Mouse (Mus musculus) myocyte (in vitro differentiated cells): ENCODE results near the gene Mtif2. TPM values are rescaled to one million over a fixed set of nuclear protein-coding genes. Genes with fewer than 3 reads are reported as not detected.
A peak's percentile ranks its signal among the peaks of the same experiment; 100 is the strongest.
"Not testable (repeated sequence)": the region's sequence is repeated elsewhere in the genome, so short reads cannot be mapped to it uniquely, and the experiment has no call there.

Experiments used
- H3K27me3 ChIP-seq: one replicate; pipeline ENCODE4 v1.6.1; 2011; ENCODE audit not compliant: control insufficient read depth, insufficient read depth, insufficient read length
- H3K36me3 ChIP-seq: one replicate; pipeline ENCODE4 v1.6.1; 2011; ENCODE audit not compliant: control insufficient read depth, insufficient read depth
- H3K4me2 ChIP-seq: one replicate; pipeline ENCODE4 v1.6.1; 2011; ENCODE audit warnings: low read depth, control low read depth
- H3K4me3 ChIP-seq: one replicate; pipeline ENCODE4 v1.5.1; 2011; ENCODE audit warnings: mild to moderate bottlenecking, control low read depth, moderate library complexity
- H3K79me2 ChIP-seq: one replicate; pipeline ENCODE4 v1.6.1; 2011; ENCODE audit not compliant: control insufficient read depth, insufficient read depth
- H3ac ChIP-seq: one replicate; pipeline ENCODE4 v1.6.1; 2011; ENCODE audit not compliant: control insufficient read depth, insufficient read length
- CEBPB ChIP-seq: IDR thresholded peaks from 2 replicates; pipeline ENCODE4 v1.6.1; 2011; ENCODE audit warnings: mild to moderate bottlenecking, moderate library complexity; ENCODE audit not compliant: poor library complexity, insufficient read depth, severe bottlenecking
- E2F4 ChIP-seq: IDR thresholded peaks from one replicate; pipeline ENCODE4 v1.6.1; 2011; ENCODE audit warnings: mild to moderate bottlenecking, control low read depth, moderate library complexity; ENCODE audit not compliant: insufficient read depth
- MAX ChIP-seq: IDR thresholded peaks from one replicate; pipeline ENCODE4 v1.6.1; 2011; ENCODE audit warnings: low read depth, mild to moderate bottlenecking, control low read depth
- MYOD1 ChIP-seq, 3 experiments: IDR thresholded peaks; one replicate each; pipeline ENCODE4 v1.6.1; 2011; ENCODE audit warnings: control low read depth in 2 of 3, low read depth in 2 of 3, mild to moderate bottlenecking in 2 of 3, moderate library complexity in 1 of 3; ENCODE audit not compliant: insufficient read length in 2 of 3, control insufficient read depth in 1 of 3
- MYOG ChIP-seq, 3 experiments: IDR thresholded peaks; one replicate each; pipeline ENCODE4 v1.6.1; 2011; ENCODE audit warnings: control low read depth in 2 of 3, low read depth in 2 of 3, mild to moderate bottlenecking in 2 of 3; ENCODE audit not compliant: insufficient read length in 2 of 3, control insufficient read depth in 1 of 3, insufficient read depth in 1 of 3
- POLR2A ChIP-seq: IDR thresholded peaks from one replicate; pipeline ENCODE4 v1.6.1; 2011; ENCODE audit warnings: low read depth, mild to moderate bottlenecking, control low read depth, moderate library complexity; ENCODE audit not compliant: insufficient read length
- POLR2AphosphoS2 ChIP-seq: IDR thresholded peaks from one replicate; pipeline ENCODE4 v1.6.1; 2011; ENCODE audit warnings: low read depth, control low read depth; ENCODE audit not compliant: insufficient read length
- REST ChIP-seq: IDR thresholded peaks from one replicate; pipeline ENCODE4 v1.6.1; 2011; ENCODE audit warnings: mild to moderate bottlenecking, control low read depth, moderate library complexity; ENCODE audit not compliant: insufficient read depth, insufficient read length
- SRF ChIP-seq: IDR thresholded peaks from one replicate; pipeline ENCODE4 v1.6.1; 2011; ENCODE audit warnings: low read depth; ENCODE audit not compliant: control insufficient read depth, insufficient read length
- TCF12 ChIP-seq: IDR thresholded peaks from one replicate; pipeline ENCODE4 v1.6.1; 2011; ENCODE audit warnings: mild to moderate bottlenecking, control low read depth; ENCODE audit not compliant: poor library complexity, insufficient read depth, severe bottlenecking
- TCF3 ChIP-seq: IDR thresholded peaks from one replicate; pipeline ENCODE4 v1.6.1; 2011; ENCODE audit warnings: low read depth, control low read depth; ENCODE audit not compliant: insufficient read length
- USF1 ChIP-seq: IDR thresholded peaks from one replicate; pipeline ENCODE4 v1.6.1; 2011; ENCODE audit warnings: low read depth, mild to moderate bottlenecking, control low read depth, moderate library complexity
- polyA plus RNA-seq: library from polyadenylated mRNA; unstranded; fragments of >200 nt; fragmentation: generic; extraction: Trizol; gene quantifications from one replicate; pipeline ENCODE4 v1.2.1, GENCODE M21; 2012; ENCODE audit warnings: missing spikeins

The Mtif2 gene
- polyA plus RNA-seq, 1 experiment: 7.5 TPM

GRCm38 (mm10) chr11:29514682-29515412 lies 11.4 kb upstream of the Mtif2 start, which contains the start of gene Prorsd1:
Gene Prorsd1 (minus strand): TSS chr11:29515033.
- Histone ChIP-seq H3K4me2 (peak within 1 kb of the TSS; percentile 88), H3K79me2 (no peaks in the 10 kb centered on the region), H3K27me3 (no peaks in the 10 kb centered on the region), H3K4me3 (peak within 1 kb of the TSS; percentile 57), H3K36me3 (no peaks in the 10 kb centered on the region), H3ac (peak within 1 kb of the TSS; percentile 40)
- TF ChIP-seq MYOD1 (IDR thresholded peaks at IDR 0.05; ENCODE audit: control insufficient read depth in 1 of 3, insufficient read length in 2 of 3, low read depth in 2 of 3): no peak
- TF ChIP-seq E2F4: no peak
- peak; percentile 93 for TF ChIP-seq POLR2AphosphoS2
- no peak for TF ChIP-seq SRF
- no peak for TF ChIP-seq TCF12
- no peak for TF ChIP-seq REST
- no peak for TF ChIP-seq TCF3
- TF ChIP-seq USF1: peak; percentile 69
- TF ChIP-seq MAX: no peak
- peak; percentile 89 for TF ChIP-seq POLR2A
- peak in 1 of 3 experiments; percentile 28 for TF ChIP-seq MYOG (IDR thresholded peaks at IDR 0.05; ENCODE audit: control insufficient read depth in 1 of 3, insufficient read depth in 1 of 3, insufficient read length in 2 of 3, low read depth in 2 of 3)

- no peak overlapping the region for H3K4me2 ChIP-seq
- H3K36me3 ChIP-seq: peaks cover 54% of the 10 kb centered on the region
- no peak overlapping the region for H3ac ChIP-seq
- H3K27me3 ChIP-seq: no peaks in the 10 kb centered on the region
- H3K79me2 ChIP-seq: no peaks in the 10 kb centered on the region
- TF ChIP-seq SRF: no peak
- no peak for TF ChIP-seq TCF3
- no peak for TF ChIP-seq MAX
- no peak for TF ChIP-seq E2F4
- no peak for TF ChIP-seq CEBPB
- no peak for TF ChIP-seq MYOD1 (IDR thresholded peaks at IDR 0.05; ENCODE audit: control insufficient read depth in 1 of 3, insufficient read length in 2 of 3, low read depth in 2 of 3)
- no peak for TF ChIP-seq POLR2AphosphoS2
- TF ChIP-seq TCF12: no peak
- no peak for TF ChIP-seq REST
- no peak for TF ChIP-seq MYOG (IDR thresholded peaks at IDR 0.05; ENCODE audit: control insufficient read depth in 1 of 3, insufficient read depth in 1 of 3, insufficient read length in 2 of 3, low read depth in 2 of 3)
- TF ChIP-seq USF1: no peak
- TF ChIP-seq POLR2A: no peak
- H3K4me3 ChIP-seq: no peak overlapping the region
Observed at GRCm38 (mm10) chr11:29538201-29538600, 12.0 kb downstream of the Mtif2 start.

- Histone ChIP-seq H3K4me2 (no peak overlapping the region), H3K4me3 (no peak overlapping the region), H3K79me2 (peaks cover 23% of the 10 kb centered on the region), H3K27me3 (no peaks in the 10 kb centered on the region), H3K36me3 (peaks cover 45% of the 10 kb centered on the region), H3ac (no peak overlapping the region)
- TF ChIP-seq TCF3 (no peak), POLR2A (no peak), REST (no peak), MYOG (IDR thresholded peaks at IDR 0.05; ENCODE audit: control insufficient read depth in 1 of 3, insufficient read depth in 1 of 3, insufficient read length in 2 of 3, low read depth in 2 of 3) (no peak), E2F4 (no peak), TCF12 (no peak), POLR2AphosphoS2 (no peak), MYOD1 (IDR thresholded peaks at IDR 0.05; ENCODE audit: control insufficient read depth in 1 of 3, insufficient read length in 2 of 3, low read depth in 2 of 3) (no peak), MAX (no peak), CEBPB (no peak), USF1 (no peak), SRF (no peak)
Observed at GRCm38 (mm10) chr11:29544225-29544945, 18.2 kb downstream of the Mtif2 start.

- H3K4me2 ChIP-seq, H3ac ChIP-seq, H3K27me3 ChIP-seq, H3K4me3 ChIP-seq: not testable (repeated sequence)
- Histone ChIP-seq H3K36me3 (peaks cover 37% of the 10 kb centered on the region), H3K79me2 (peaks cover 23% of the 10 kb centered on the region)
Observed at GRCm38 (mm10) chr11:29545150-29545752, 19.0 kb downstream of the Mtif2 start.
